Mouse (Mus musculus) embryonic facial prominence, embryonic 11.5 days (tissue): ENCODE data around the gene Hjurp. TPM values are rescaled to one million over a fixed set of nuclear protein-coding genes. Genes with fewer than 3 reads are reported as not detected.

ENCODE experiments used
- ATAC-seq: fragments of 200-750 bp; cut with Nextera tagmentation; replicated peaks from 2 replicates; pipeline ENCODE4 v1.8.0; 2017; ENCODE audit warnings: low read depth; ENCODE audit not compliant: insufficient number of reproducible peaks, low FRiP score, low TSS enrichment
- DNase-seq: peaks from one replicate; pipeline ENCODE4 v3.0.0-alpha.2; 2015; ENCODE audit warnings: low spot score
- H3K27ac ChIP-seq: fragments of 300-500 bp; sonication (generic); replicated peaks from 2 replicates; pipeline ENCODE4 v1.5.1; 2014; ENCODE audit warnings: mild to moderate bottlenecking, low read depth, low read length, control low read depth
- H3K27me3 ChIP-seq: fragments of 300-500 bp; sonication (generic); 2 replicates; pipeline ENCODE4 v1.6.1; 2014; ENCODE audit warnings: mild to moderate bottlenecking, low read length, moderate library complexity, mixed read lengths; ENCODE audit not compliant: control insufficient read depth, insufficient read depth
- H3K36me3 ChIP-seq: fragments of 300-500 bp; sonication (generic); replicated peaks from 2 replicates; pipeline ENCODE4 v1.6.1; 2014; ENCODE audit warnings: low read depth, mild to moderate bottlenecking, low read length, moderate library complexity, mixed read lengths; ENCODE audit not compliant: control insufficient read depth, insufficient read depth
- H3K4me1 ChIP-seq: fragments of 300-500 bp; sonication (generic); 2 replicates; pipeline ENCODE4 v1.6.1; 2014; ENCODE audit warnings: low read length, mixed read lengths; ENCODE audit not compliant: control insufficient read depth, insufficient read depth
- H3K4me2 ChIP-seq: fragments of 300-500 bp; sonication (generic); 2 replicates; pipeline ENCODE4 v1.6.1; 2014; ENCODE audit warnings: low read depth, mild to moderate bottlenecking, control low read depth, low read length, moderate library complexity
- H3K4me3 ChIP-seq: fragments of 300-500 bp; sonication (generic); 2 replicates; pipeline ENCODE4 v1.5.1; 2014; ENCODE audit warnings: low read depth, low read length, control low read depth
- H3K9ac ChIP-seq: fragments of 300-500 bp; sonication (generic); replicated peaks from 2 replicates; pipeline ENCODE4 v1.6.1; 2014; ENCODE audit warnings: mild to moderate bottlenecking, control low read depth, low read length
- H3K9me3 ChIP-seq: fragments of 300-500 bp; sonication (generic); replicated peaks from 2 replicates; pipeline ENCODE4 v1.6.1; 2016; ENCODE audit warnings: mild to moderate bottlenecking, low read length, inconsistent platforms, mixed read lengths; ENCODE audit not compliant: control insufficient read depth
- WGBS: fragments of 180-500 bp; shearing (Covaris S2); extraction: QIAGEN DNeasy Blood & Tissue Kit; methylation state at CpG from one replicate; pipeline ENCODE4 v1.1.7; 2014; 5-methylcytosine and 5-hydroxymethylcytosine counted together
- polyA plus RNA-seq: library from polyadenylated mRNA; unstranded; fragments of >200 nt; fragmentation: Nextera tagmentation; extraction: Ambion mirVana; gene quantifications from 2 replicates; pipeline ENCODE4 v1.2.1, GENCODE M21; 2014

The Hjurp gene
- polyA plus RNA-seq, result 139 and 152 TPM in 2 replicates

DNA sequence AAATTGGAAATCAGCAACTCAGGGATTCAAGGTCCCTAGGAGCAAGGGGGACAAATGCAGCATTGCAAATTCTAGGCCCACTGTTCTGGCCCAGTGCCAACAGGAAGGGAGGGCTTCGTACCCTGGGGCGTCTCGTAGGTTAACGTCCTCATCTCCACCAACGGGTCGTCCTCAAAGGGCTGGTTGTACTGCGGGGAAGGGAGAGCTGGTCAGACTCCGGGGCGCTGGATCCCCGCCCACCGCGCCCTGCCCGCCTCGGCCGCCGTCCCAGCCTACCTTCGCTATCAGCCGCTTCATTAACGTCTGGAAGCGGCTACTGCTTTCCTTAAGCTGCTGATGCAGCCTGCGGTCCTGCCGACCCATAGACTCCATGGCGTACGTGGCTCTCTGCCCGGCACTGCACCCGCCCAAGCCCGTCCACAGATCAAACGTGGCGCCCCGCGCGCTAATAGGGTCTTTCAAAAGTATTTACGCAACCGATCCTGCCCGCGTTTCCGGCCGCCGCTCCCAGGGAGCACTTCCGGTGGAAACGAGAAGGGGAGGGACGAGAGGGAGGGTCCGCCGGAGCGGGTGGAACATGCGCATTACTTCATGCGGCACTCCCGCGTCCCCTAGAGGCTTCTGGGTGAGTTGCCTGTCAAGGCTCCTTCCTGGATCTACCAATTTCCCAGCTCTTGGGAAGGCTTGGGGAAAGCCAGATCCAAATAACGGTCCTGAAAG, at the start of gene Hjurp, which contains the start of gene Trpm8:
Gene Hjurp, minus strand, starts transcription at position 536 of the 720 bp plus-strand sequence.
Gene Trpm8, plus strand, starts transcription at position 564 of the 720 bp plus-strand sequence.
- ATAC-seq (peak; percentile 94), DNase-seq (peak; percentile 100)
- Histone ChIP-seq H3K9ac (peak within 1 kb of the TSS; percentile 78), H3K27ac (peak within 1 kb of the TSS; percentile 68), H3K4me1 (peaks cover 9% of the 10 kb centered on the region), H3K36me3 (peaks cover 15% of the 10 kb centered on the region), H3K4me3 (peak within 1 kb of the TSS; percentile 62), H3K27me3 (no peaks in the 10 kb centered on the region), H3K9me3 (no peaks in the 10 kb centered on the region), H3K4me2 (peak within 1 kb of the TSS; percentile 65)
- WGBS, result under 1% methylated on average over 50 of the region's 50 CpGs

- no peak for DNase-seq
- no peak for ATAC-seq
- Histone ChIP-seq H3K9me3 (no peaks in the 10 kb centered on the region), H3K4me2 (no peak overlapping the region), H3K4me1 (no peaks in the 10 kb centered on the region), H3K36me3 (no peaks in the 10 kb centered on the region), H3K27ac (no peak overlapping the region), H3K4me3 (no peak overlapping the region), H3K27me3 (no peaks in the 10 kb centered on the region), H3K9ac (no peak overlapping the region)
- WGBS, result 77% methylated on average over 3 of the region's 3 CpGs
Observed at GRCm38 (mm10) chr1:88323101-88323500, 45.7 kb upstream of the Hjurp start.

GRCm38 (mm10) chr1:88322146-88322545, 44.7 kb upstream of the Hjurp start:
- no peak overlapping the region for H3K9ac ChIP-seq
- no peaks in the 10 kb centered on the region for H3K9me3 ChIP-seq
- H3K36me3 ChIP-seq, result no peaks in the 10 kb centered on the region
- H3K4me1 ChIP-seq, result no peaks in the 10 kb centered on the region
- no peak overlapping the region for H3K4me2 ChIP-seq
- H3K27ac ChIP-seq, result no peak overlapping the region
- no peak for ATAC-seq
- H3K4me3 ChIP-seq, result no peak overlapping the region
- H3K27me3 ChIP-seq, result no peaks in the 10 kb centered on the region
- DNase-seq, result no peak

DNA sequence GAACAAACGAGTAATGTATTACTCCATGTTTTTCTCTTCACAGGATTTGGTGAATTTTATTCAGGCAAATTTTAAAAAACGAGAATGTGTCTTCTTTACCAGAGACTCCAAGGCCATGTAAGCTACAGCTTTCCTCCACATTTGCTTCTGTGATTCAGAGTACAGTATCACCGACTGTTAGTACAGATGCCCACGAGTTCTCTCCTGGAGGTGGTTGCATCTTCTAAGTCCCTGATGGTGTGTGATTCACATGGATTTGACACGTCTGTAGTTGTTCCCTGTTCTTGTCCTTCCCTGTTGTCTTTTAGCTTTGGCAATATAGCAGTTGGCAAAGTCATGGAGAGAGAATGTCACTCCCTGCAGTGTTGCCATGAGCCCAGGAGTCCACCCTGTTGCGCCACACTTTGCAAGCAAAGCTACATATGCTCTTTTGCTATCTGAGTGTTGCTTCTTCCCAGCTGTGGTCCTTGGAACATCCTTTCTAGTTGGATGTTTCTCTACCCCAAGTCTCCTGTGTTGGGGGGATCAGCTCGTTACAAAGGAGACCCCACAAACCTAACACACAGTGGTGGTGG, 43.5 kb upstream of the Hjurp start:
- H3K9ac ChIP-seq, result no peak overlapping the region
- H3K27ac ChIP-seq, result no peak overlapping the region
- H3K27me3 ChIP-seq, result no peaks in the 10 kb centered on the region
- H3K4me3 ChIP-seq, result no peak overlapping the region
- no peaks in the 10 kb centered on the region for H3K9me3 ChIP-seq
- H3K4me1 ChIP-seq, result no peaks in the 10 kb centered on the region
- no peak for DNase-seq
- no peak overlapping the region for H3K4me2 ChIP-seq
- no peak for ATAC-seq
- no peaks in the 10 kb centered on the region for H3K36me3 ChIP-seq
- WGBS, result 77% methylated on average over 7 of the region's 7 CpGs

DNA sequence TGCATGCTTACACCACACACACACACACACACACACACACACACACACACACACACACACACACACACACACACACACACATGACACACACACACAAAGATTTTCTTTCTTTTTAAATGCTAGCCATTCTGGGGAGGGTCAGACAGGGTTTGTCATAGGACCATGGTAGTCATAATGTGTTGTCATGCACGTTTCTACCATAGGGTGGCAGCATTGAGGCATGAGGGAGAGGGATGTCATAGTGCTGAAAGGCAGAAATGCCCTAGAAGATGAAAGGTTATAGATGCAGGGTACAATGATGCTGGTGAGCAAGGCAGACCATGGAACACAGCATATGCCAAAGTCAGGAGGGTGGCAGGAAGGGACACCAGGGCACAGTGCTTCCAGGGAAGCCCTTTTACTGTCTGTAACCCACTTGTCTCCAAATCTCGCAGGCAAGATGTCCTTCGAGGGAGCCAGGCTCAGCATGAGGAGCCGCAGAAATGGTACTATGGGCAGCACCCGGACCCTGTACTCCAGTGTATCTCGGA, 41.2 kb upstream of the Hjurp start:
- H3K4me1 ChIP-seq, result no peaks in the 10 kb centered on the region
- no peak overlapping the region for H3K27ac ChIP-seq
- no peaks in the 10 kb centered on the region for H3K36me3 ChIP-seq
- no peaks in the 10 kb centered on the region for H3K9me3 ChIP-seq
- DNase-seq (peak; percentile 74), ATAC-seq (no peak)
- H3K27me3 ChIP-seq, result no peaks in the 10 kb centered on the region
- H3K9ac ChIP-seq, result no peak overlapping the region
- H3K4me3 ChIP-seq, result no peak overlapping the region
- 76% methylated on average over 6 of the region's 6 CpGs for WGBS
- no peak overlapping the region for H3K4me2 ChIP-seq

GRCm38 (mm10) chr1:88317279-88317678, 39.8 kb upstream of the Hjurp start:
- no peaks in the 10 kb centered on the region for H3K36me3 ChIP-seq
- no peaks in the 10 kb centered on the region for H3K27me3 ChIP-seq
- H3K27ac ChIP-seq, result no peak overlapping the region
- DNase-seq (no peak), ATAC-seq (no peak)
- no peaks in the 10 kb centered on the region for H3K4me1 ChIP-seq
- H3K9me3 ChIP-seq, result no peaks in the 10 kb centered on the region
- 92% methylated on average over 1 of the region's 1 CpGs for WGBS
- H3K9ac ChIP-seq, result no peak overlapping the region
- no peak overlapping the region for H3K4me2 ChIP-seq
- no peak overlapping the region for H3K4me3 ChIP-seq

DNA sequence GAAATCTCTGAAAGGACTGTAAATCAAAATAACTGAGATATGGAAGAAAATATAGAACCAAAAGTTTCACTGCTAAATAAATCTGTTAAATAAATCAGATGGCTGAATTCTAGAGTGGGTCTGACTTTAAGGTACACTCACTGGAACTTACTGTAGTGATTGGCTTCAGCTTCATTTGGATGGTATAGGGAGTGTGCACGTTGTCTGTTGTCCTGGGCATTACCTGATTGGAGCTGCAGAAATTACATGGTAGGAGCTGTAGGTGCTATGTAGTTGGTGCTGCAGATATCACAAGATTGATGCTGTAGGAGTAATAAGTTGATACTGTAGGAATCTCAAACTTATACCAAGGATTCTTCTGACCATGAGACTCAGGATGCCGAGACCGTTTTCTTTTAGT, 32.9 kb upstream of the Hjurp start:
- 66% methylated on average over 3 of the region's 3 CpGs for WGBS

GRCm38 (mm10) chr1:88309905-88310304, 32.5 kb upstream of the Hjurp start:
- 49% methylated on average over 3 of the region's 3 CpGs for WGBS
- Histone ChIP-seq H3K27me3 (no peaks in the 10 kb centered on the region), H3K4me2 (no peak overlapping the region), H3K9ac (no peak overlapping the region), H3K4me1 (no peaks in the 10 kb centered on the region), H3K27ac (no peak overlapping the region), H3K4me3 (no peak overlapping the region), H3K9me3 (peaks cover 35% of the 10 kb centered on the region), H3K36me3 (no peaks in the 10 kb centered on the region)
- no peak for ATAC-seq
- DNase-seq, result no peak

More for the DNA sequence above, 32.9 kb upstream of the Hjurp start:
- H3K36me3 ChIP-seq, result no peaks in the 10 kb centered on the region
- no peak overlapping the region for H3K4me3 ChIP-seq
- no peak overlapping the region for H3K27ac ChIP-seq
- DNase-seq (no peak), ATAC-seq (no peak)
- no peak overlapping the region for H3K9ac ChIP-seq
- no peaks in the 10 kb centered on the region for H3K27me3 ChIP-seq
- no peak overlapping the region for H3K4me2 ChIP-seq
- H3K4me1 ChIP-seq, result no peaks in the 10 kb centered on the region
- H3K9me3 ChIP-seq, result peaks cover 34% of the 10 kb centered on the region
